Mouse (Mus musculus) CH12.LX (cell line): Measurements from ENCODE around the gene Zfyve19.

Experiments used
- CHD2 ChIP-seq: IDR thresholded peaks from 2 replicates; pipeline ENCODE4 v1.6.1; 2011; ENCODE audit warnings: low read length, improper control_type of control experiment
- CTCF ChIP-seq, 2 experiments: IDR thresholded peaks in 1 of 2; conservative IDR thresholded peaks in 1 of 2; 2 replicates each; pipeline ENCODE4 v1.5.1; 2011 to 2012; ENCODE audit warnings: low read depth in 2 of 2, low read length in 2 of 2, improper control_type of control experiment in 1 of 2, inconsistent platforms in 1 of 2, mild to moderate bottlenecking in 1 of 2, moderate library complexity in 1 of 2
- E2F4 ChIP-seq: IDR thresholded peaks from 2 replicates; pipeline ENCODE4 v1.6.1; 2011; ENCODE audit warnings: low read depth, low read length, improper control_type of control experiment; ENCODE audit not compliant: insufficient replicate concordance
- MAX ChIP-seq: IDR thresholded peaks from 2 replicates; pipeline ENCODE4 v1.6.1; 2011; ENCODE audit warnings: low read length, improper control_type of control experiment
- POLR2A ChIP-seq: IDR thresholded peaks from 2 replicates; pipeline ENCODE4 v1.6.1; 2011; ENCODE audit warnings: low read depth, mild to moderate bottlenecking, improper control_type of control experiment, low read length
- RAD21 ChIP-seq: IDR thresholded peaks from 2 replicates; pipeline ENCODE4 v1.6.1; 2011; ENCODE audit warnings: low read depth, mild to moderate bottlenecking, low read length, improper control_type of control experiment, moderate library complexity
- UBTF ChIP-seq: IDR thresholded peaks from 2 replicates; pipeline ENCODE4 v1.6.1; 2012; ENCODE audit warnings: low read depth, mild to moderate bottlenecking, inconsistent platforms, low read length, improper control_type of control experiment, moderate library complexity
- ZC3H11A ChIP-seq: IDR thresholded peaks from 2 replicates; pipeline ENCODE4 v1.6.1; 2012; ENCODE audit warnings: low read depth, mild to moderate bottlenecking, inconsistent platforms, low read length, improper control_type of control experiment

DNA sequence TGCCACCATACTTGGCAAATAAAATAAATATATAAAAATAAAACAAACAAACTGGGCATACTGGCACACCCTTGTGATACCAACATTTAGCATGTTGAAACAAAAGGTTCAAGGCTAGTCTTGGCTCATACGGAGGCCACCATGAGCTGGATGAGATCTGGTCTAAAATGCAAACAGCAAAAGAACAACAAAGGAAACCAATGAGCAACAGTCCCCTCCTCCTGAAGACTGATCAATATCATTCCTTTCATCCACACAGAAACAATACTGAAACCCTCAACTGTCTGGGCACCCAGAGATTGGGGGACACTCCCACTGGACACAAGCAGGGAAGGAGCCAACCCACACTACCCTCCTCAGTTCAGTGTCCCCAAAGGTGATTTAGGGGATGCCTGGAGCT lies 10.9 kb upstream of the Zfyve19 start:
- no peak for TF ChIP-seq CTCF (conservative IDR thresholded peaks at IDR 0.05 in 1 of 2, IDR thresholded peaks at IDR 0.05 in 1 of 2; ENCODE audit: low read depth in 2 of 2, low read length in 2 of 2)
- no peak for TF ChIP-seq CHD2
- no peak for TF ChIP-seq MAX
- no peak for TF ChIP-seq POLR2A
- TF ChIP-seq RAD21, result no peak
- no peak for TF ChIP-seq UBTF
- no peak for TF ChIP-seq E2F4
- TF ChIP-seq ZC3H11A, result no peak
